Mouse (Mus musculus): Measurements from ENCODE around the gene Pofut2. TPM values are rescaled to one million over a fixed set of nuclear protein-coding genes. Genes with fewer than 3 reads are reported as not detected.

Pofut2 gene
- polyA plus RNA-seq, 1 experiment from 2014 or later: 139 TPM

DNA sequence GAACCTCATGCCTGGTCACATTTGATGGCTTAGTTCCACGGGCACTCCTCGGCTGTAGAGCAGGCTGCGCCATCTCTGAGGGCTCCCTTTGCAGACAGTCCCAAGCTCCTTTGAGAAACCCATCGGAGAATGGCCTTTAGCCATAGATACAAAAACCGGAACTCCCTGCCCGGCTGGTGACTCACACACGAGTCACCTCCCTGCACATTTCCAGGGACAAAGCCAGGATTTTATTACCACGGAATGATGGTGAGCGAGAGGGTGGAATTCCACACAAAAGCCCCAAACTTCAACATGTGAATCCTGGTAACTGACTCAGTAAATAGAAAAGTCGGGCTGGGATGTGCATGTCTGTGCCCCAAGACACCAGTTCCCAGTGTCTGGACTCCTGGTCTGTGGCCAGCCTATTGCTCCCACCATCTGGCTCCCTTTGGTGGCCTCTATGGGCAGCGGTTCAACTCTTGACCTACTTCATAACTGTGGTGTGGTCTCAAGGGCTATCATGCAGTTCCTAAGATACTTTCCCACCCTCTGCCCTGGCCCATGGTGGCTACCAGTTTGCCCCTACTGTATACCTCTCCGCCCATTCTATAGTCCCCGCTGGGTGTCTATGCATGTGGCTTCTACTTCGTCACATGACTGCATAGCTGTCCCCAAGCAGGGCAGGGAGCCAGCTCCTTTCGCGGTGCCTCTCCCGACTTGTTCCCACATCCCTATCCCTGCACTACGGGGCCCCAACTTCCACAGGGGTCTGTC lies 7.1 kb upstream of the Pofut2 start:
- Histone ChIP-seq H3K36me3 (no peaks in the 10 kb centered on the region), H3K27me3 (no peaks in the 10 kb centered on the region), H3K4me2 (peak overlapping the region; percentile 39), H3K9ac (no peak overlapping the region), H3K4me3 (no peak overlapping the region), H3K9me3 (no peaks in the 10 kb centered on the region), H3K4me1 (peaks cover 48% of the 10 kb centered on the region), H3K27ac (peak overlapping the region; percentile 68)
- WGBS: 40% methylated on average over 18 of the region's 18 CpGs
- ATAC-seq (ENCODE audit: borderline replicate concordance, extremely low read depth, low FRiP score, low TSS enrichment): peak; percentile 50

DNA sequence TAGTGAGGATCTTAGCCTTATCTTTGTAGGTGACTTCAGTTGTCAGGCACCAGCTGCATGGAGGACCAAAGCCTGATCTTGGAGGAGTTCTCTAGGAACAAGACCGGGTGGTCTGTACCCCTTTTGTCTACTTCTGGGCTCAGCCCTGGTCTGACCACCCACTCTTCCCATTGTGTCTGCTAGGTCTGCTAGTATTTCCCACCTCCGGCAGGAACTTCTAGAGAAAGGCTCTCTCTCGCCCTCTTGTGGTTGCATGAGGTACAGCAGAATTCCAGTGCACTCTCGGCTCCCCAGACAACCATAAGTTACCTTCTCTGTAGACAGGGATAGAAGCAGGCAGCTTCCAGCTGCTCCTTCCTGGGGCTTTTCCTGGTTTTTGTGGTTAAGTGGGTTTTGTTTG lies 6.2 kb upstream of the Pofut2 start:
- H3K27me3 ChIP-seq: no peaks in the 10 kb centered on the region
- peak overlapping the region; percentile 68; the same call in 1 of the 2 replicates for H3K27ac ChIP-seq
- no peaks in the 10 kb centered on the region for H3K36me3 ChIP-seq
- 0% methylated on average over 4 of the region's 4 CpGs for WGBS
- H3K4me1 ChIP-seq: peaks cover 40% of the 10 kb centered on the region
- ATAC-seq (ENCODE audit: borderline replicate concordance, extremely low read depth, low FRiP score, low TSS enrichment): peak; percentile 50; the same call in 1 of the 2 replicates
- no peak overlapping the region for H3K4me3 ChIP-seq
- H3K9me3 ChIP-seq: no peaks in the 10 kb centered on the region
- H3K4me2 ChIP-seq: no peak overlapping the region
- no peak overlapping the region for H3K9ac ChIP-seq

DNA sequence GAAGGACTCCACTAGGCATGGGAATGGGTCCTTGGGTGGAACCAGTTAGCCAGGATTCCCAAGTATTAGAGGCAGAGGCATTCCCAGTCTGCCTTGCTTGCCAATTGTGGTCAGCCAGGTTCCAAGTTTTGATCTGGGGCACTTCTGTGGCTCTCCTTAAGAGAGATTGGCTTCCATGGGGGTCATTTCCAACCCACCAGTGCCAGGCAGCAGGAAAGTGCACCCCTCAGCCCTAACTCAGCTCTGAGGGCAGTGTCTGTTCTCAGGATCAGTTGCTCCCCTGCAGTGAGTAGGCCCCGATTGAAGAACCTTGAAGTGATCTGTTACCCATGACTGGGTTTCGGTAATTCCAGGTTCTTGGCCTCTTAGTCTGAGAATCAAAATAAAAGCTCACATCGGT lies 3.8 kb upstream of the Pofut2 start:
- Histone ChIP-seq H3K27me3 (no peaks in the 10 kb centered on the region), H3K4me1 (peaks cover 44% of the 10 kb centered on the region), H3K4me2 (no peak overlapping the region), H3K36me3 (no peaks in the 10 kb centered on the region), H3K4me3 (no peak overlapping the region), H3K27ac (no peak overlapping the region), H3K9me3 (no peaks in the 10 kb centered on the region), H3K9ac (no peak overlapping the region)
- 87% methylated on average over 3 of the region's 3 CpGs for WGBS
- ATAC-seq (ENCODE audit: borderline replicate concordance, extremely low read depth, low FRiP score, low TSS enrichment): no peak

DNA sequence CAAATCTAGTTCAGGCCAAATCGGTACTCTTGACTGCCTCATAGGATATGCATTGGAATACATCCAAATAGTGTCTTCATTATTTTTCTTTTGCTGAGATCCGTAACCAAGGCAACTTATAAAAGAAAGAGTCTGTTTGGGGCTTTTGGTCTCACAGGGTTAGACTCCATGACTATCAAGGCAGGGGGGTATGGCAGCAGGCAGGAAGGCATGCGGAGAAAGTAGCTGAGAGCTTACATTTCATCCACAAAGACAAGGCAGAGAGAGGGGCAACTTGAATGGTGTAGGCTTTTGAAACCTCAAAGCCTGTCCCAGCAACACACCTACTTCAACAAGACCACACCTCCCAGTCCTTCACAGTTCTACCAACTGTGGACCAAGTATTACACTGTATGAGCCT lies 3.3 kb upstream of the Pofut2 start:
- no peak overlapping the region for H3K4me2 ChIP-seq
- H3K27me3 ChIP-seq: no peaks in the 10 kb centered on the region
- no peak overlapping the region for H3K27ac ChIP-seq
- WGBS: 71% methylated on average over 3 of the region's 3 CpGs
- H3K9me3 ChIP-seq: no peaks in the 10 kb centered on the region
- no peak overlapping the region for H3K4me3 ChIP-seq
- no peak overlapping the region for H3K9ac ChIP-seq
- no peak for ATAC-seq (ENCODE audit: borderline replicate concordance, extremely low read depth, low FRiP score, low TSS enrichment)
- H3K36me3 ChIP-seq: peaks cover 2% of the 10 kb centered on the region; the same call in 1 of the 2 replicates
- peaks cover 45% of the 10 kb centered on the region for H3K4me1 ChIP-seq

DNA sequence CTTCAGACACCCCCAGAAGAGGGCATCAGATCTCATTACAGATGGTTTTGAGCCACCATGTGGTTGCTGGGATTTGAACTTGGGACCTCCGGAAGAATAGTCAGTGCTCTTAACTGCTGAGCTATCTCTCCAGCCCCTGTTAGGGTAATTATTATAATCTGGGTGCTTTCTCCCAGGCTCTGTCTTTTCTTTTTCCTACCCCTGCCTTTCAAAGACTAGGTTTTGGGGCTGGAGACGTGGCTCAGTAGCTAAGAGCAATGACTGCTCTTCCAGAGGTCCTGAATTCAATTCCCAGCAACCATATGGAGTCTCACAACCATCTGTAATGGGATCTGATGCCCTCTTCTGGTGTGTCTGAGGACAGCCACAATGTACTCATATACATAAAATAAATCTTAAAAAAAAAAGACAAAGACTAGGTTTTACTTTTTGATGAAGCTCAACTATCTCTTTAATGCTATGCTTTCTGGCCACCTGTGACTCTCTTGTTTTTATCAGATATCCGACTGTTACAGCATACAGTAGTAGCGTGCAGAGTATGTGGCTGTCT lies 902 bp upstream of the Pofut2 start:
- Histone ChIP-seq H3K27ac (no peak overlapping the region), H3K27me3 (no peaks in the 10 kb centered on the region), H3K36me3 (peaks cover 25% of the 10 kb centered on the region), H3K9me3 (no peaks in the 10 kb centered on the region), H3K4me1 (peaks cover 27% of the 10 kb centered on the region), H3K9ac (peak overlapping the region; percentile 61; the same call in 1 of the 2 replicates), H3K4me3 (peak overlapping the region; percentile 91), H3K4me2 (peak overlapping the region; percentile 80)
- ATAC-seq (ENCODE audit: borderline replicate concordance, extremely low read depth, low FRiP score, low TSS enrichment): no peak
- 47% methylated on average over 4 of the region's 4 CpGs for WGBS

GRCm38 (mm10) chr10:77260166-77260875 lies 1.3 kb downstream of the Pofut2 start:
- 70% methylated on average over 17 of the region's 17 CpGs for WGBS
- H3K4me2 ChIP-seq: peak overlapping the region; percentile 66
- no peaks in the 10 kb centered on the region for H3K27me3 ChIP-seq
- ATAC-seq (ENCODE audit: borderline replicate concordance, extremely low read depth, low FRiP score, low TSS enrichment): no peak
- H3K36me3 ChIP-seq: peaks cover 46% of the 10 kb centered on the region
- no peak overlapping the region for H3K27ac ChIP-seq
- peaks cover 18% of the 10 kb centered on the region for H3K4me1 ChIP-seq
- no peaks in the 10 kb centered on the region for H3K9me3 ChIP-seq
- H3K9ac ChIP-seq: no peak overlapping the region; the same call in 1 of the 2 replicates
- peak overlapping the region; percentile 91 for H3K4me3 ChIP-seq

DNA sequence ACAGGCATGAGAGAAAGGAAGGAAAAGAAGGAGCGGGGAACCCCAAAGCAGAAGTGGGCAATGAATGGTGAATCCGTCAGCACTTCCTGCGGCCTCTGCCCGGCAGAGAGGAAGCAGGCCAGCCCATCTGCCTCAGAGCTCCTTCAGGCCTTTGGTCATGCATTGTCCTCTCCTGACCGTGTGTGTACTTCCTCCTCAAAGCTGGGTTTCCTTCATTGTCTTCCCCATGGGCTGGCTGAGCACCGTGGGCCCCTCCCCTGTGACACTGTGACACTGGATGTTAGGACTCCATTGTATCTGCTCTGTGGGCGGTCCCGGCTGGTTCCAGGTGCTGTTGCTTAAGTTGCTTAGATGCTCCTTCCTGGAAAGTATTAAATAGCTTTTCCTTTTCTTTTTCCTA lies 7.3 kb downstream of the Pofut2 start:
- Histone ChIP-seq H3K9ac (no peak overlapping the region), H3K9me3 (no peaks in the 10 kb centered on the region), H3K4me3 (no peak overlapping the region), H3K4me2 (no peak overlapping the region), H3K27me3 (no peaks in the 10 kb centered on the region), H3K36me3 (peaks cover 88% of the 10 kb centered on the region), H3K4me1 (no peaks in the 10 kb centered on the region), H3K27ac (peak overlapping the region; percentile 41)
- 69% methylated on average over 8 of the region's 8 CpGs for WGBS
- 0 out of 2 replicates have a peak, but pooled peaks have one; percentile 19 for ATAC-seq (ENCODE audit: borderline replicate concordance, extremely low read depth, low FRiP score, low TSS enrichment)

- Histone ChIP-seq H3K27me3 (no peaks in the 10 kb centered on the region), H3K4me1 (no peaks in the 10 kb centered on the region), H3K4me2 (no peak overlapping the region), H3K27ac (no peak overlapping the region), H3K9ac (no peak overlapping the region), H3K4me3 (no peak overlapping the region), H3K9me3 (no peaks in the 10 kb centered on the region), H3K36me3 (peaks cover 81% of the 10 kb centered on the region)
- 83% methylated on average over 14 of the region's 14 CpGs for WGBS
- no peak for ATAC-seq (ENCODE audit: borderline replicate concordance, extremely low read depth, low FRiP score, low TSS enrichment)
Measured at GRCm38 (mm10) chr10:77267027-77267426, 8.0 kb downstream of the Pofut2 start.

DNA sequence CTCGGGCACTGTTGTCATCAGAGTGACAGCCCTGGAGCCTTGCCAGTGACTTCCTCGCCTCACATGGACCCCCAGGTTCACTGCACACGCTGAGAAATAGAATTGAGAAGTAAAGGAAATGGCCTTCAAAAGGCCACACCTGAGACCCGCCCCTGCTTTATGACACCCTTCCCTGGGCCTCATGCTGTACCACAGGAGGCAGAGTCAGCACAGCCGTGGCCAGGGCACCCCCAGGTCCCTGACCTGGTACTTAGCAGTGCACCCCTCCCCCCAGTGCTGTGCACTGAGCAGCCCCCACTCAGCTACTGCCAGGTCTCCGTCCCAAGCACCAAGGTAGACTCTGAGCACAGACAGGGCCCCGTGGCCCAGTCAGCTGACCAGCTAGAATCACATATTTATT lies 10.1 kb downstream of the Pofut2 start:
- ATAC-seq (ENCODE audit: borderline replicate concordance, extremely low read depth, low FRiP score, low TSS enrichment): no peak
- H3K9me3 ChIP-seq: no peaks in the 10 kb centered on the region
- no peaks in the 10 kb centered on the region for H3K4me1 ChIP-seq
- H3K4me2 ChIP-seq: no peak overlapping the region
- H3K9ac ChIP-seq: no peak overlapping the region
- peaks cover 60% of the 10 kb centered on the region for H3K36me3 ChIP-seq
- no peak overlapping the region for H3K4me3 ChIP-seq
- WGBS: 69% methylated on average over 7 of the region's 7 CpGs
- H3K27me3 ChIP-seq: no peaks in the 10 kb centered on the region
- no peak overlapping the region for H3K27ac ChIP-seq

GRCm38 (mm10) chr10:77272980-77273730 lies 14.1 kb downstream of the Pofut2 start:
- Histone ChIP-seq H3K27me3 (no peaks in the 10 kb centered on the region), H3K27ac (no peak overlapping the region), H3K9ac (no peak overlapping the region), H3K4me2 (no peak overlapping the region), H3K36me3 (peaks cover 21% of the 10 kb centered on the region), H3K4me3 (no peak overlapping the region), H3K4me1 (no peaks in the 10 kb centered on the region), H3K9me3 (no peaks in the 10 kb centered on the region)
- no peak; the same call in 1 of the 2 replicates for ATAC-seq (ENCODE audit: borderline replicate concordance, extremely low read depth, low FRiP score, low TSS enrichment)
- WGBS: 62% methylated on average over 11 of the region's 11 CpGs

- Histone ChIP-seq H3K27ac (no peak overlapping the region), H3K4me1 (no peaks in the 10 kb centered on the region), H3K9me3 (no peaks in the 10 kb centered on the region), H3K9ac (no peak overlapping the region), H3K27me3 (no peaks in the 10 kb centered on the region), H3K36me3 (peaks cover 15% of the 10 kb centered on the region), H3K4me2 (no peak overlapping the region), H3K4me3 (no peak overlapping the region)
- no peak for ATAC-seq (ENCODE audit: borderline replicate concordance, extremely low read depth, low FRiP score, low TSS enrichment)
Measured at GRCm38 (mm10) chr10:77273798-77274197, 14.8 kb downstream of the Pofut2 start.

Data from lung, embryonic 15.5 days (tissue).